Mouse (Mus musculus) heart, embryonic 14.5 days (tissue): ENCODE measurements around the gene Gm45837. TPM values are rescaled to one million over a fixed set of nuclear protein-coding genes. Genes with fewer than 3 reads are reported as not detected.

Experiments used
- ATAC-seq: fragments of 200-750 bp; cut with Nextera tagmentation; 2 replicates; pipeline ENCODE4 v1.8.0; 2017; ENCODE audit warnings: low read depth, moderate TSS enrichment; ENCODE audit not compliant: insufficient number of reproducible peaks, insufficient read depth, low FRiP score
- H3K27ac ChIP-seq, 2 experiments: fragments of 200-500 bp in 1 of 2; fragments of 300-500 bp in 1 of 2; sonication (generic) in 1 of 2; replicated peaks in 1 of 2; 2 replicates each; pipeline ENCODE4 v1.5.1; 2012 to 2014; ENCODE audit warnings: low read depth in 2 of 2, low read length in 2 of 2, control low read depth in 1 of 2, mild to moderate bottlenecking in 1 of 2, mixed read lengths in 1 of 2; ENCODE audit not compliant: control insufficient read depth in 1 of 2, insufficient read depth in 1 of 2
- H3K27me3 ChIP-seq: fragments of 300-500 bp; sonication (generic); 2 replicates; pipeline ENCODE4 v1.6.1; 2014; ENCODE audit warnings: mild to moderate bottlenecking, low read length, control low read depth; ENCODE audit not compliant: control insufficient read depth, insufficient read depth
- H3K36me3 ChIP-seq: fragments of 300-500 bp; sonication (generic); 2 replicates; pipeline ENCODE4 v1.6.1; 2014; ENCODE audit warnings: mild to moderate bottlenecking, control low read depth, low read length, mixed read lengths; ENCODE audit not compliant: control insufficient read depth, insufficient read depth
- H3K4me1 ChIP-seq, 2 experiments: fragments of 200-500 bp in 1 of 2; fragments of 300-500 bp in 1 of 2; sonication (generic) in 1 of 2; 2 replicates each; pipeline ENCODE4 v1.6.1; 2012 to 2014; ENCODE audit warnings: low read length in 2 of 2, control low read depth in 1 of 2, mixed read lengths in 1 of 2; ENCODE audit not compliant: control insufficient read depth in 2 of 2, insufficient read depth in 2 of 2
- H3K4me2 ChIP-seq: fragments of 300-500 bp; sonication (generic); 2 replicates; pipeline ENCODE4 v1.6.1; 2014; ENCODE audit warnings: mild to moderate bottlenecking, low read length
- H3K4me3 ChIP-seq, 2 experiments: fragments of 200-500 bp in 1 of 2; fragments of 300-500 bp in 1 of 2; sonication (generic) in 1 of 2; 2 replicates each; pipeline ENCODE4 v1.5.1; 2012 to 2014; ENCODE audit warnings: low read length in 2 of 2, mild to moderate bottlenecking in 2 of 2, control low read depth in 1 of 2, low read depth in 1 of 2, moderate library complexity in 1 of 2; ENCODE audit not compliant: control insufficient read depth in 1 of 2, insufficient read depth in 1 of 2
- H3K9ac ChIP-seq: fragments of 300-500 bp; sonication (generic); 2 replicates; pipeline ENCODE4 v1.6.1; 2014; ENCODE audit warnings: mild to moderate bottlenecking, low read length
- H3K9me3 ChIP-seq: fragments of 300-500 bp; sonication (generic); 2 replicates; pipeline ENCODE4 v1.6.1; 2016; ENCODE audit warnings: low read length, control low read depth; ENCODE audit not compliant: control insufficient read depth
- WGBS: fragments of 180-500 bp; shearing (Covaris S2); extraction: QIAGEN DNeasy Blood & Tissue Kit; methylation state at CpG from one replicate; pipeline ENCODE4 v1.1.7; 2014; 5-methylcytosine and 5-hydroxymethylcytosine counted together
- polyA plus RNA-seq: library from polyadenylated mRNA; unstranded; fragments of >200 nt; fragmentation: Nextera tagmentation; extraction: Ambion mirVana; gene quantifications from 2 replicates; pipeline ENCODE4 v1.2.1, GENCODE M21; 2014

The Gm45837 gene
- polyA plus RNA-seq, 1 experiment from 2014 or later = not detected

GRCm38 (mm10) chr7:101521696-101522095 is 111.0 kb downstream of the Gm45837 start:
- H3K27ac ChIP-seq = no peak overlapping the region
- H3K4me3 ChIP-seq = no peak overlapping the region
- no peak overlapping the region for H3K4me2 ChIP-seq
- 67% methylated on average over 1 of the region's 1 CpGs for WGBS
- ATAC-seq = no peak
- H3K9ac ChIP-seq = no peak overlapping the region
- no peaks in the 10 kb centered on the region for H3K4me1 ChIP-seq
- H3K27me3 ChIP-seq = no peaks in the 10 kb centered on the region
- no peaks in the 10 kb centered on the region for H3K9me3 ChIP-seq
- no peaks in the 10 kb centered on the region for H3K36me3 ChIP-seq

DNA sequence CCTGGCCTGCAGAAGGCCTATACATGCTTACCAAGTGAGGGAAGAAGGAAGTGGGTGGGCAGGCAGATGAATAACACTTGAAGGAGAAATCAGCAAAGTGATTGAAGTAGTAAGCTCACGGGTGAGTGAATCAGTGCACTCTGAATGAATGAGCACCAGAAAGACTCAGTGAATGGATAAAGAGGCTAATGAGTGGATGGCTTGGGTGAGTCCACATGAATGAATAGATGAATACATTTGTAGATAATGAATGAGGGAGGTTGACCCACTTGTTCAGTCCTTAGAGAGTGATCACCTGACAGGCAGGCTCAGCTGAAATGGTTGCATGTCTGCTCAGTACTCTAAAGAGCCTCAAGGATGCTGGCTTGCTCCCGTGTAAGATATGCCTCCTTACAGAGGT is 112.5 kb downstream of the Gm45837 start:
- Histone ChIP-seq H3K4me1 (no peaks in the 10 kb centered on the region), H3K9ac (no peak overlapping the region), H3K9me3 (no peaks in the 10 kb centered on the region), H3K4me3 (no peak overlapping the region), H3K36me3 (no peaks in the 10 kb centered on the region), H3K27ac (no peak overlapping the region), H3K4me2 (no peak overlapping the region), H3K27me3 (no peaks in the 10 kb centered on the region)
- no peak for ATAC-seq
- WGBS = 68% methylated on average over 2 of the region's 2 CpGs

- Histone ChIP-seq H3K9me3 (no peaks in the 10 kb centered on the region), H3K27ac (no peak overlapping the region), H3K36me3 (no peaks in the 10 kb centered on the region), H3K4me3 (no peak overlapping the region), H3K4me1 (no peaks in the 10 kb centered on the region), H3K9ac (no peak overlapping the region), H3K27me3 (no peaks in the 10 kb centered on the region), H3K4me2 (no peak overlapping the region)
- ATAC-seq = no peak
- 60% methylated on average over 7 of the region's 7 CpGs for WGBS
These were observed 115.8 kb downstream of the Gm45837 start for GRCm38 (mm10) chr7:101526484-101526883.

DNA sequence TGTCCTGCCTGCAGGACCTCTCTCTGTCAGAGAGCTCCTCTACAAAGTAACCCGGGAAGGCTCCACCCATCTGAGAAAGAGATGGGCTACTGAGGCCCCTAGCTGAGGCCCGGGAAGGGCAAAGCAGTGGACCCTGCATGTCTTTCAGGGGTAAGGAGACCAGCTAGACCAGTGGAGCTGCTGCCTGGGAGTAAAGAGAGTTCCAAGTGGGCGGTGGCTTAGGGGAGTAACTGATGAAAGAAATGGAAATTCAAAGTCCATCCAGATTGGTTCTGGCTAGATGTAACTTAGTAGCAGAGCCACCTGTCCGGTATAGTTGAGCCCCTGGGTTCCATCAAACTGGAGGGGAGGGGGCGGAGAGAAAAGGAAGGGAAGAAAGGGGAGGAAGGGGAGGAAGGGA is 123.7 kb downstream of the Gm45837 start:
- ATAC-seq = no peak
- no peaks in the 10 kb centered on the region for H3K4me1 ChIP-seq
- H3K9ac ChIP-seq = no peak overlapping the region
- H3K4me2 ChIP-seq = no peak overlapping the region
- no peaks in the 10 kb centered on the region for H3K36me3 ChIP-seq
- H3K27ac ChIP-seq = no peak overlapping the region
- H3K4me3 ChIP-seq = no peak overlapping the region
- H3K27me3 ChIP-seq = no peaks in the 10 kb centered on the region
- no peaks in the 10 kb centered on the region for H3K9me3 ChIP-seq
- WGBS = 30% methylated on average over 5 of the region's 5 CpGs

- Histone ChIP-seq H3K4me1 (no peaks in the 10 kb centered on the region), H3K4me2 (no peak overlapping the region), H3K27me3 (no peaks in the 10 kb centered on the region), H3K9me3 (no peaks in the 10 kb centered on the region), H3K9ac (no peak overlapping the region), H3K4me3 (no peak overlapping the region), H3K27ac (no peak overlapping the region), H3K36me3 (no peaks in the 10 kb centered on the region)
- ATAC-seq = no peak
- 81% methylated on average over 10 of the region's 10 CpGs for WGBS
These were observed 124.4 kb downstream of the Gm45837 start for GRCm38 (mm10) chr7:101535102-101535501.

- H3K4me1 ChIP-seq = no peaks in the 10 kb centered on the region
- no peak for ATAC-seq
- H3K9ac ChIP-seq = no peak overlapping the region
- no peaks in the 10 kb centered on the region for H3K27me3 ChIP-seq
- H3K27ac ChIP-seq = no peak overlapping the region
- no peaks in the 10 kb centered on the region for H3K9me3 ChIP-seq
- 70% methylated on average over 5 of the region's 5 CpGs for WGBS
- H3K4me2 ChIP-seq = no peak overlapping the region
- H3K4me3 ChIP-seq = no peak overlapping the region
- H3K36me3 ChIP-seq = no peaks in the 10 kb centered on the region
These were observed 124.8 kb downstream of the Gm45837 start for GRCm38 (mm10) chr7:101535517-101535916.

DNA sequence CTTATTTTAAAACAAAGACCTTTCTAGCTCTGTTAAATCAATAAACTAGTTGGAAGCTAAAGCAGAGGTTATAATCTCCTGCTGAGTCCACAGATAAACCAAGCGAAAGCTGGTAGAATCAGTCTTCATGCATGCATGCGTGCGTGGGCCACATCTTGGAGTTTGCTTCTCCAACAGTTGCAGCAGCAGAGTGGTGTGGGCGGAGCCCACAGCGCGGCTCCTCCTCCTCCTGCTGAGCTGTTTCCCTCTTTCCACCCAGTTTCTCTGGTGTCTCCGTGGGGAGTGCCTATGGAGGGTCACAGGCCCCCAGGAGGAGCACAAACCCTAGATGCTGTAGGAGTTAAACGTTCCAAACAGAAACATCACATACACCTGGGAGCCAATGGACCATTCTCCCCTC is 126.9 kb downstream of the Gm45837 start:
- ATAC-seq = no peak
- H3K4me2 ChIP-seq = no peak overlapping the region

GRCm38 (mm10) chr7:101538141-101538933 is 127.7 kb downstream of the Gm45837 start:
- Histone ChIP-seq H3K9me3 (no peaks in the 10 kb centered on the region), H3K27ac (no peak overlapping the region), H3K36me3 (no peaks in the 10 kb centered on the region), H3K4me1 (no peaks in the 10 kb centered on the region), H3K9ac (no peak overlapping the region), H3K4me2 (no peak overlapping the region), H3K4me3 (no peak overlapping the region), H3K27me3 (no peaks in the 10 kb centered on the region)
- 45% methylated on average over 14 of the region's 14 CpGs for WGBS
- ATAC-seq = no peak

More for the DNA sequence above, 126.9 kb downstream of the Gm45837 start:
- H3K9ac ChIP-seq = no peak overlapping the region
- H3K27ac ChIP-seq = no peak overlapping the region
- no peaks in the 10 kb centered on the region for H3K36me3 ChIP-seq
- WGBS = 45% methylated on average over 8 of the region's 8 CpGs
- H3K27me3 ChIP-seq = no peaks in the 10 kb centered on the region
- H3K4me1 ChIP-seq = no peaks in the 10 kb centered on the region
- H3K9me3 ChIP-seq = no peaks in the 10 kb centered on the region
- no peak overlapping the region for H3K4me3 ChIP-seq
